Mouse (Mus musculus): ENCODE measurements around the gene Fam131b.

- TF ChIP-seq POLR2A (IDR thresholded peaks at IDR 0.05; ENCODE audit: borderline replicate concordance, extremely low read depth, low read depth, low read length) (no peak), CTCF (IDR thresholded peaks at IDR 0.05; ENCODE audit: insufficient read depth, low read length) (no peak)
Measured at GRCm38 (mm10) chr6:42295549-42296094, 28.8 kb downstream of the Fam131b start.

Data from lung, adult 2 months (tissue).